ENCODE assay signal across 18 mouse cellular contexts in genomic region chr19:52812046-52812445, GRCm38 (mm10).
DNase-seq lines count a peak whose midpoint lies in the region; ATAC-seq and TF ChIP-seq lines count a peak whose summit lies in the region.
"Had no signal": no experiment of that assay in that cellular context is flagged by ENCODE, and none has a peak within 500 bp of the region (broad histone marks: within the 10 kb centered on the region; RNA-seq: fewer than 3 reads in every experiment).

No protein-coding gene starts in this region.

- no peaks in the 10 kb centered on the region for H3K27me3 ChIP-seq in CH12.LX (replicated peaks)
- no peaks in the 10 kb centered on the region for H3K27me3 ChIP-seq in liver, embryonic 11.5 days (replicated peaks; ENCODE audit: control insufficient read depth, insufficient read depth, low read length)
- H3K27me3 ChIP-seq: embryonic facial prominence, embryonic 12.5 days; heart, embryonic 12.5 days; hindbrain, embryonic 15.5 days had no signal

- no peak for ATAC-seq in liver, embryonic 11.5 days (replicated peaks; ENCODE audit: low FRiP score)
- ATAC-seq: forebrain, embryonic 16.5 days had no signal

- H3K27ac ChIP-seq in CH12.LX (ENCODE audit: insufficient read depth, low read depth): no peak overlapping the region
- H3K27ac ChIP-seq in liver, embryonic 11.5 days (ENCODE audit: low read depth, low read length): no peak overlapping the region
- H3K27ac ChIP-seq: embryonic facial prominence, embryonic 12.5 days; hindbrain, embryonic 15.5 days had no signal

- WGBS in liver, embryonic 11.5 days: 57% methylated on average over 6 of the region's 6 CpGs

- TF ChIP-seq RAD21 in CH12.LX (IDR thresholded peaks at IDR 0.05; ENCODE audit: low read depth, low read length): no peak

- H3K4me3 ChIP-seq in CH12.LX (replicated peaks in 1 of 3; ENCODE audit: low read depth in 2 of 3, low read length in 2 of 3, poor library complexity in 1 of 3): no peak overlapping the region
- H3K4me3 ChIP-seq in liver, embryonic 11.5 days (ENCODE audit: low read depth, low read length): no peak overlapping the region
- H3K4me3 ChIP-seq: embryonic facial prominence, embryonic 12.5 days; heart, embryonic 12.5 days; hindbrain, embryonic 15.5 days had no signal

- no peak overlapping the region for H3K9ac ChIP-seq in CH12.LX (ENCODE audit: insufficient read depth, low read depth)
- H3K9ac ChIP-seq in liver, embryonic 11.5 days (ENCODE audit: low read depth, low read length): no peak overlapping the region
- H3K9ac ChIP-seq: embryonic facial prominence, embryonic 12.5 days; heart, embryonic 12.5 days; hindbrain, embryonic 15.5 days had no signal

- peak overlapping the region; percentile 29; the same call in 1 of the 2 replicates for H3K4me2 ChIP-seq in CH12.LX (ENCODE audit: insufficient read depth, low read depth, poor library complexity, severe bottlenecking)
- H3K4me2 ChIP-seq in liver, embryonic 11.5 days: no peak overlapping the region
- H3K4me2 ChIP-seq: embryonic facial prominence, embryonic 12.5 days; heart, embryonic 12.5 days; hindbrain, embryonic 15.5 days had no signal

- H3K79me2 ChIP-seq in CH12.LX (replicated peaks; ENCODE audit: control insufficient read depth, extremely low read depth, insufficient read depth, poor library complexity, severe bottlenecking): no peaks in the 10 kb centered on the region

- no peak for TF ChIP-seq CTCF in CH12.LX (conservative IDR thresholded peaks at IDR 0.05 in 1 of 2, IDR thresholded peaks at IDR 0.05 in 1 of 2; ENCODE audit: low read depth in 2 of 2, low read length in 2 of 2)

- peak; percentile 10 for DNase-seq in left cerebral cortex, adult 11 months (ENCODE audit: low spot score)
- DNase-seq in left cerebral cortex, postnatal 10 days (ENCODE audit: extremely low spot score in 1 of 2, low spot score in 2 of 2): no peak
- DNase-seq in CH12.LX (ENCODE audit: extremely low read depth): peak; percentile 2
- DNase-seq in frontal cortex, adult 2 months (ENCODE audit: extremely low spot score in 1 of 2, low spot score in 1 of 2): peak; percentile 17 to 43
- DNase-seq in left cerebral cortex, postnatal 14 days (ENCODE audit: low spot score in 2 of 2): peak; percentile 5 to 13
- no peak for DNase-seq in heart, postnatal 25 days (ENCODE audit: low spot score)
- no peak for DNase-seq in liver, embryonic 11.5 days (ENCODE audit: low spot score)
- DNase-seq: adrenal gland, adult 2 months; adrenal gland, postnatal 25 days; cerebellum, adult 8-10 months; cerebellum, postnatal 14 days; embryo, embryonic 11 days; gastrocnemius, postnatal 25 days; heart, postnatal 36 days had no signal

- TF ChIP-seq EP300 in CH12.LX (IDR thresholded peaks at IDR 0.05; ENCODE audit: low read length): no peak

- no peaks in the 10 kb centered on the region for H3K4me1 ChIP-seq in CH12.LX (ENCODE audit: control insufficient read depth in 1 of 2, insufficient read depth in 2 of 2)
- no peaks in the 10 kb centered on the region for H3K4me1 ChIP-seq in liver, embryonic 11.5 days (replicated peaks; ENCODE audit: control insufficient read depth, insufficient read depth, low read length)
- H3K4me1 ChIP-seq: embryonic facial prominence, embryonic 12.5 days; heart, embryonic 12.5 days; hindbrain, embryonic 15.5 days had no signal

- TF ChIP-seq POLR2A in CH12.LX (IDR thresholded peaks at IDR 0.05; ENCODE audit: low read depth, low read length): no peak

- no peaks in the 10 kb centered on the region for H3K9me3 ChIP-seq in CH12.LX (replicated peaks; ENCODE audit: low read length)
- H3K9me3 ChIP-seq in liver, embryonic 11.5 days (ENCODE audit: control insufficient read depth, low read length): no peaks in the 10 kb centered on the region
- H3K9me3 ChIP-seq: embryonic facial prominence, embryonic 12.5 days; heart, embryonic 12.5 days; hindbrain, embryonic 15.5 days had no signal

- in situ Hi-C loops in CH12.LX (cut with MboI; ENCODE audit: low pct_ligation_motif_present, low pct_unique_long_range_greater_than_20kb, low sequenced_read_pairs): no loop called here

- intact Hi-C loops in left cerebral cortex, postnatal 10 days (cut with DNase I): no loop called here
- intact Hi-C loops in left cerebral cortex, postnatal 14 days (cut with DNase I): no loop called here
- intact Hi-C loops in heart, postnatal 25 days (cut with DNase I): no loop called here

- dilution Hi-C loops in CH12.LX (cut with MboI; ENCODE audit: extremely low pct_ligation_motif_present, extremely low pct_unique_long_range_greater_than_20kb, low sequenced_read_pairs): no loop called here

- H3K36me3 ChIP-seq in CH12.LX (replicated peaks in 1 of 2; ENCODE audit: control insufficient read depth in 1 of 2, insufficient read depth in 1 of 2, low read length in 1 of 2): no peaks in the 10 kb centered on the region
- H3K36me3 ChIP-seq in liver, embryonic 11.5 days (ENCODE audit: control insufficient read depth, insufficient read depth, low read length): no peaks in the 10 kb centered on the region
- H3K36me3 ChIP-seq: embryonic facial prominence, embryonic 12.5 days; heart, embryonic 12.5 days; hindbrain, embryonic 15.5 days had no signal

TF ChIP-seq in CH12.LX, 34 proteins besides CTCF, POLR2A, EP300 and RAD21:
- TF ChIP-seq JUN (IDR thresholded peaks at IDR 0.05; ENCODE audit: insufficient read depth, low read depth, low read length) (no peak), NELFE (IDR thresholded peaks at IDR 0.05; ENCODE audit: low read depth, low read length) (no peak), TCF12 (IDR thresholded peaks at IDR 0.05; ENCODE audit: low read depth, low read length) (no peak), TBP (conservative IDR thresholded peaks at IDR 0.05; ENCODE audit: low read depth, low read length) (no peak), BHLHE40 (IDR thresholded peaks at IDR 0.05; ENCODE audit: low read depth, low read length) (no peak), ZNF384 (IDR thresholded peaks at IDR 0.05; ENCODE audit: low read depth, low read length) (no peak), E2F4 (IDR thresholded peaks at IDR 0.05; ENCODE audit: insufficient replicate concordance, low read depth, low read length) (no peak)
TF ChIP-seq in CH12.LX: peak in this region for 0.

Comparison
In these comparisons a context has a peak if more than half of its experiments do, and no peak if none do; other contexts are left out.
1. DNase-seq: peak in left cerebral cortex, adult 11 months (single experiment), CH12.LX (single experiment), frontal cortex, adult 2 months (2 of 2) and left cerebral cortex, postnatal 14 days (2 of 2); none in left cerebral cortex, postnatal 10 days (0 of 2), heart, postnatal 25 days (single experiment) and liver, embryonic 11.5 days (single experiment).